Mouse (Mus musculus) intestine, embryonic 16.5 days (tissue): ENCODE data around the gene Sugct. TPM values are rescaled to one million over a fixed set of nuclear protein-coding genes. Genes with fewer than 3 reads are reported as not detected.

ENCODE experiments used
- ATAC-seq: fragments of 200-750 bp; cut with Nextera tagmentation; 2 replicates; pipeline ENCODE4 v1.8.0; 2017; ENCODE audit warnings: moderate TSS enrichment, moderate library complexity
- H3K27ac ChIP-seq: fragments of 300-500 bp; sonication (generic); 2 replicates; pipeline ENCODE4 v1.5.1; 2014; ENCODE audit warnings: mild to moderate bottlenecking, low read length
- H3K27me3 ChIP-seq: fragments of 300-500 bp; sonication (generic); replicated peaks from 2 replicates; pipeline ENCODE4 v1.6.1; 2014; ENCODE audit warnings: low read length, control low read depth, mixed read lengths; ENCODE audit not compliant: control insufficient read depth, insufficient read depth
- H3K36me3 ChIP-seq: fragments of 300-500 bp; sonication (generic); 2 replicates; pipeline ENCODE4 v1.6.1; 2014; ENCODE audit warnings: low read length, control low read depth; ENCODE audit not compliant: control insufficient read depth, insufficient read depth
- H3K4me1 ChIP-seq: fragments of 300-500 bp; sonication (generic); 2 replicates; pipeline ENCODE4 v1.6.1; 2014; ENCODE audit warnings: low read length, control low read depth, mixed read lengths; ENCODE audit not compliant: control insufficient read depth, insufficient read depth
- H3K4me2 ChIP-seq: fragments of 300-500 bp; sonication (generic); 2 replicates; pipeline ENCODE4 v1.6.1; 2014; ENCODE audit warnings: low read depth, low read length, control low read depth
- H3K4me3 ChIP-seq: fragments of 300-500 bp; sonication (generic); 2 replicates; pipeline ENCODE4 v1.5.1; 2014; ENCODE audit warnings: mild to moderate bottlenecking, low read length
- H3K9ac ChIP-seq: fragments of 300-500 bp; sonication (generic); 2 replicates; pipeline ENCODE4 v1.6.1; 2014; ENCODE audit warnings: low read depth, low read length
- H3K9me3 ChIP-seq: fragments of 300-500 bp; sonication (generic); 2 replicates; pipeline ENCODE4 v1.6.1; 2016; ENCODE audit warnings: low read length, control low read depth; ENCODE audit not compliant: control insufficient read depth
- WGBS: fragments of 180-500 bp; shearing (Covaris S2); extraction: QIAGEN DNeasy Blood & Tissue Kit; methylation state at CpG from one replicate; pipeline ENCODE4 v1.1.7; 2014; 5-methylcytosine and 5-hydroxymethylcytosine counted together
- polyA plus RNA-seq: library from polyadenylated mRNA; unstranded; fragments of >200 nt; fragmentation: Nextera tagmentation; extraction: Ambion mirVana; gene quantifications from 2 replicates; pipeline ENCODE4 v1.2.1, GENCODE M21; 2015

Gene Sugct
- polyA plus RNA-seq, 1 experiment from 2014 or later, result 7.9 TPM

GRCm38 (mm10) chr13:17627108-17627507, 68.2 kb downstream of the Sugct start:
- Histone ChIP-seq H3K36me3 (no peaks in the 10 kb centered on the region), H3K4me1 (no peaks in the 10 kb centered on the region), H3K4me2 (no peak overlapping the region), H3K4me3 (no peak overlapping the region), H3K27me3 (no peaks in the 10 kb centered on the region), H3K9ac (no peak overlapping the region), H3K9me3 (no peaks in the 10 kb centered on the region), H3K27ac (no peak overlapping the region)
- ATAC-seq, result no peak
- WGBS, result 89% methylated on average over 5 of the region's 5 CpGs

GRCm38 (mm10) chr13:17624976-17625375, 70.4 kb downstream of the Sugct start:
- Histone ChIP-seq H3K4me3 (no peak overlapping the region), H3K9ac (no peak overlapping the region), H3K36me3 (no peaks in the 10 kb centered on the region), H3K27ac (no peak overlapping the region), H3K4me2 (no peak overlapping the region), H3K27me3 (no peaks in the 10 kb centered on the region), H3K4me1 (no peaks in the 10 kb centered on the region), H3K9me3 (no peaks in the 10 kb centered on the region)
- no peak for ATAC-seq

GRCm38 (mm10) chr13:17606217-17606616, 89.1 kb downstream of the Sugct start:
- no peaks in the 10 kb centered on the region for H3K27me3 ChIP-seq
- no peaks in the 10 kb centered on the region for H3K36me3 ChIP-seq
- no peak overlapping the region for H3K27ac ChIP-seq
- ATAC-seq, result no peak
- H3K4me1 ChIP-seq, result no peaks in the 10 kb centered on the region
- H3K4me3 ChIP-seq, result no peak overlapping the region
- no peaks in the 10 kb centered on the region for H3K9me3 ChIP-seq
- WGBS, result 73% methylated on average over 1 of the region's 1 CpGs
- H3K9ac ChIP-seq, result no peak overlapping the region
- H3K4me2 ChIP-seq, result no peak overlapping the region

- Histone ChIP-seq H3K4me2 (no peak overlapping the region), H3K27me3 (no peaks in the 10 kb centered on the region), H3K4me3 (no peak overlapping the region), H3K9me3 (no peaks in the 10 kb centered on the region), H3K4me1 (no peaks in the 10 kb centered on the region), H3K27ac (no peak overlapping the region), H3K9ac (no peak overlapping the region), H3K36me3 (no peaks in the 10 kb centered on the region)
- ATAC-seq, result no peak
- 71% methylated on average over 3 of the region's 3 CpGs for WGBS
Observed at GRCm38 (mm10) chr13:17604670-17605069, 90.7 kb downstream of the Sugct start.

- ATAC-seq, result no peak
- H3K27ac ChIP-seq, result no peak overlapping the region
- H3K4me1 ChIP-seq, result no peaks in the 10 kb centered on the region
- H3K27me3 ChIP-seq, result no peaks in the 10 kb centered on the region
- H3K9ac ChIP-seq, result no peak overlapping the region
- 90% methylated on average over 5 of the region's 5 CpGs for WGBS
- no peaks in the 10 kb centered on the region for H3K36me3 ChIP-seq
- no peak overlapping the region for H3K4me2 ChIP-seq
- no peak overlapping the region for H3K4me3 ChIP-seq
- no peaks in the 10 kb centered on the region for H3K9me3 ChIP-seq
Observed at GRCm38 (mm10) chr13:17603756-17604155, 91.6 kb downstream of the Sugct start.

GRCm38 (mm10) chr13:17585267-17585913, 110.0 kb downstream of the Sugct start:
- peak; percentile 88 for ATAC-seq
- Histone ChIP-seq H3K9ac (no peak overlapping the region), H3K4me3 (no peak overlapping the region), H3K27me3 (no peaks in the 10 kb centered on the region), H3K27ac (no peak overlapping the region), H3K4me1 (no peaks in the 10 kb centered on the region), H3K9me3 (no peaks in the 10 kb centered on the region), H3K4me2 (no peak overlapping the region), H3K36me3 (no peaks in the 10 kb centered on the region)
- 47% methylated on average over 3 of the region's 3 CpGs for WGBS

- H3K9me3 ChIP-seq, result no peaks in the 10 kb centered on the region
- no peak overlapping the region for H3K4me2 ChIP-seq
- no peaks in the 10 kb centered on the region for H3K27me3 ChIP-seq
- H3K36me3 ChIP-seq, result no peaks in the 10 kb centered on the region
- ATAC-seq, result peak; percentile 84
- no peak overlapping the region for H3K4me3 ChIP-seq
- H3K4me1 ChIP-seq, result no peaks in the 10 kb centered on the region
- H3K9ac ChIP-seq, result no peak overlapping the region
- H3K27ac ChIP-seq, result no peak overlapping the region
Observed at GRCm38 (mm10) chr13:17584804-17585203, 110.5 kb downstream of the Sugct start.

- no peaks in the 10 kb centered on the region for H3K9me3 ChIP-seq
- H3K4me1 ChIP-seq, result no peaks in the 10 kb centered on the region
- no peak overlapping the region for H3K27ac ChIP-seq
- H3K4me3 ChIP-seq, result no peak overlapping the region
- no peak for ATAC-seq
- H3K4me2 ChIP-seq, result no peak overlapping the region
- WGBS, result 12% methylated on average over 2 of the region's 2 CpGs
- H3K27me3 ChIP-seq, result no peaks in the 10 kb centered on the region
- H3K9ac ChIP-seq, result no peak overlapping the region
- H3K36me3 ChIP-seq, result no peaks in the 10 kb centered on the region
Observed at GRCm38 (mm10) chr13:17581684-17582083, 113.7 kb downstream of the Sugct start.

- Histone ChIP-seq H3K27me3 (no peaks in the 10 kb centered on the region), H3K4me2 (no peak overlapping the region), H3K27ac (no peak overlapping the region), H3K9ac (no peak overlapping the region), H3K9me3 (no peaks in the 10 kb centered on the region), H3K4me1 (no peaks in the 10 kb centered on the region), H3K36me3 (no peaks in the 10 kb centered on the region), H3K4me3 (no peak overlapping the region)
- WGBS, result 88% methylated on average over 3 of the region's 3 CpGs
- no peak for ATAC-seq
Observed at GRCm38 (mm10) chr13:17559357-17559756, 136.0 kb downstream of the Sugct start.

GRCm38 (mm10) chr13:17536341-17536740, 159.0 kb downstream of the Sugct start:
- ATAC-seq, result no peak

More at GRCm38 (mm10) chr13:17536341-17536740, 159.0 kb downstream of the Sugct start:
- no peak overlapping the region for H3K9ac ChIP-seq
- no peaks in the 10 kb centered on the region for H3K27me3 ChIP-seq
- H3K36me3 ChIP-seq, result no peaks in the 10 kb centered on the region
- H3K27ac ChIP-seq, result no peak overlapping the region
- no peaks in the 10 kb centered on the region for H3K9me3 ChIP-seq
- H3K4me1 ChIP-seq, result no peaks in the 10 kb centered on the region
- H3K4me2 ChIP-seq, result no peak overlapping the region
- WGBS, result 74% methylated on average over 1 of the region's 1 CpGs
- no peak overlapping the region for H3K4me3 ChIP-seq
